Mouse (Mus musculus) layer of hippocampus, adult 2 months (tissue): ENCODE measurements around the gene Cenpp. TPM values are rescaled to one million over a fixed set of nuclear protein-coding genes. Genes with fewer than 3 reads are reported as not detected.

Source experiments
- DNase-seq, 2 experiments: peaks; one replicate each; pipeline ENCODE4 v3.0.0; 2022; ENCODE audit warnings: low spot score in 2 of 2
- H3K27ac ChIP-seq: fragments of 200-600 bp; 2 replicates; pipeline ENCODE4 v1.8.1; 2022
- H3K4me3 ChIP-seq: fragments of 200-600 bp; 2 replicates; pipeline ENCODE4 v1.8.1; 2022; ENCODE audit warnings: mild to moderate bottlenecking
- CTCF ChIP-seq: fragments of 200-600 bp; conservative IDR thresholded peaks from 2 replicates; pipeline ENCODE4 v1.8.1; 2022; ENCODE audit warnings: antibody characterized with exemption, mild to moderate bottlenecking, moderate library complexity
- total RNA-seq, 2 experiments: library from RNA; stranded (reverse); gene quantifications; 2 replicates each; pipeline ENCODE4 v1.2.3; 2021

Gene Cenpp
- total RNA-seq, 2 experiments from 2014 or later: 1.7 TPM

GRCm38 (mm10) chr13:49478851-49479374, 173.7 kb downstream of the Cenpp start:
- H3K4me3 ChIP-seq: no peak overlapping the region
- no peak for DNase-seq
- no peak for TF ChIP-seq CTCF
- peak overlapping the region; percentile 89 for H3K27ac ChIP-seq

GRCm38 (mm10) chr13:49477887-49478286, 174.7 kb downstream of the Cenpp start:
- TF ChIP-seq CTCF: no peak
- no peak for DNase-seq
- Histone ChIP-seq H3K27ac (peak overlapping the region; percentile 8), H3K4me3 (no peak overlapping the region)

GRCm38 (mm10) chr13:49472676-49473005, 179.9 kb downstream of the Cenpp start:
- no peak for DNase-seq
- H3K27ac ChIP-seq: no peak overlapping the region
- no peak for TF ChIP-seq CTCF
- H3K4me3 ChIP-seq: no peak overlapping the region

GRCm38 (mm10) chr13:49471981-49472675, 180.5 kb downstream of the Cenpp start:
- TF ChIP-seq CTCF: no peak
- no peak overlapping the region for H3K27ac ChIP-seq
- H3K4me3 ChIP-seq: no peak overlapping the region
- no peak for DNase-seq

GRCm38 (mm10) chr13:49470806-49471205, 181.8 kb downstream of the Cenpp start:
- Histone ChIP-seq H3K4me3 (no peak overlapping the region), H3K27ac (peak overlapping the region; percentile 58)
- no peak for DNase-seq
- no peak for TF ChIP-seq CTCF

- TF ChIP-seq CTCF: no peak
- peak overlapping the region; percentile 58 for H3K27ac ChIP-seq
- DNase-seq: no peak
- H3K4me3 ChIP-seq: no peak overlapping the region
These were observed 182.3 kb downstream of the Cenpp start for GRCm38 (mm10) chr13:49470319-49470718.

GRCm38 (mm10) chr13:49469002-49469401, 183.6 kb downstream of the Cenpp start:
- no peak for DNase-seq
- TF ChIP-seq CTCF: peak; percentile 51
- peak overlapping the region; percentile 59; the same call in 1 of the 2 replicates for H3K27ac ChIP-seq
- no peak overlapping the region for H3K4me3 ChIP-seq

GRCm38 (mm10) chr13:49467585-49467984, 185.0 kb downstream of the Cenpp start:
- H3K4me3 ChIP-seq: no peak overlapping the region
- no peak for DNase-seq
- peak overlapping the region; percentile 67 for H3K27ac ChIP-seq
- no peak for TF ChIP-seq CTCF

GRCm38 (mm10) chr13:49466393-49467075, 186.1 kb downstream of the Cenpp start:
- no peak overlapping the region for H3K4me3 ChIP-seq
- DNase-seq: no peak
- H3K27ac ChIP-seq: peak overlapping the region; percentile 67
- TF ChIP-seq CTCF: no peak

GRCm38 (mm10) chr13:49465875-49466274, 186.7 kb downstream of the Cenpp start:
- no peak for DNase-seq
- no peak for TF ChIP-seq CTCF
- Histone ChIP-seq H3K4me3 (no peak overlapping the region), H3K27ac (peak overlapping the region; percentile 28; the same call in 1 of the 2 replicates)

GRCm38 (mm10) chr13:49462921-49463320, 189.7 kb downstream of the Cenpp start:
- H3K27ac ChIP-seq: peak overlapping the region; percentile 91

GRCm38 (mm10) chr13:49461458-49462132, 191.0 kb downstream of the Cenpp start:
- DNase-seq: no peak
- TF ChIP-seq CTCF: no peak
- no peak overlapping the region for H3K4me3 ChIP-seq
- peak overlapping the region; percentile 91 for H3K27ac ChIP-seq

More at GRCm38 (mm10) chr13:49462921-49463320, 189.7 kb downstream of the Cenpp start:
- TF ChIP-seq CTCF: no peak
- no peak for DNase-seq
- no peak overlapping the region for H3K4me3 ChIP-seq
